Mouse (Mus musculus): Measurements from ENCODE around the gene Arhgef11. TPM values are rescaled to one million over a fixed set of nuclear protein-coding genes. Genes with fewer than 3 reads are reported as not detected.
"Not testable (repeated sequence)": the region's sequence is repeated elsewhere in the genome, so short reads cannot be mapped to it uniquely, and the experiment has no call there.

Arhgef11 gene
- total RNA-seq (2014; rRNA removed) (60.1 and 67.5 TPM in 2 replicates), polyA plus RNA-seq (2015; fragmentation: Nextera tagmentation; extraction: Ambion mirVana) (15.0 and 16.4 TPM in 2 replicates)

GRCm38 (mm10) chr3:87616957-87617810 lies at the start of gene Arhgef11:
Arhgef11 (plus strand) TSS chr3:87617559.
- under 1% methylated on average over 76 of the region's 101 CpGs for WGBS
- H3K4me1 ChIP-seq (ENCODE audit: insufficient read depth, low read length), result peaks cover 14% of the 10 kb centered on the region
- TF ChIP-seq CTCF (IDR thresholded peaks at IDR 0.05), result no peak
- peak within 1 kb of the TSS; percentile 86 for H3K4me3 ChIP-seq (ENCODE audit: low read depth, low read length)
- DNase-seq (ENCODE audit: low spot score) (peak; percentile 86), ATAC-seq (ENCODE audit: low FRiP score) (peak; percentile 92)
- no peaks in the 10 kb centered on the region for H3K27me3 ChIP-seq (ENCODE audit: insufficient read depth, low read length)
- peak within 1 kb of the TSS; percentile 89 for H3K9ac ChIP-seq (replicated peaks; ENCODE audit: low read length, poor library complexity, severe bottlenecking)
- no peaks in the 10 kb centered on the region for H3K9me3 ChIP-seq (ENCODE audit: low read length)
- peak within 1 kb of the TSS; percentile 86 for H3K27ac ChIP-seq (ENCODE audit: low read depth, low read length)
- no peaks in the 10 kb centered on the region for H3K36me3 ChIP-seq (ENCODE audit: insufficient read depth, low read length)
- peak within 1 kb of the TSS; percentile 95 for H3K4me2 ChIP-seq (ENCODE audit: low read depth, low read length, poor library complexity, severe bottlenecking)

GRCm38 (mm10) chr3:87568681-87569080 lies 48.7 kb upstream of the Arhgef11 start:
- ATAC-seq (ENCODE audit: low FRiP score), result no peak
- Histone ChIP-seq H3K4me2 (ENCODE audit: low read depth, low read length, poor library complexity, severe bottlenecking) (no peak overlapping the region), H3K27me3 (ENCODE audit: insufficient read depth, low read length) (no peaks in the 10 kb centered on the region), H3K27ac (ENCODE audit: low read depth, low read length) (no peak overlapping the region), H3K36me3 (ENCODE audit: insufficient read depth, low read length) (no peaks in the 10 kb centered on the region), H3K4me3 (ENCODE audit: low read depth, low read length) (no peak overlapping the region), H3K9me3 (ENCODE audit: low read length) (no peaks in the 10 kb centered on the region), H3K4me1 (ENCODE audit: insufficient read depth, low read length) (peaks cover 4% of the 10 kb centered on the region; the same call in 1 of the 2 replicates), H3K9ac (replicated peaks; ENCODE audit: low read length, poor library complexity, severe bottlenecking) (no peak overlapping the region)
- WGBS, result 96% methylated on average over 5 of the region's 5 CpGs
- no peak for DNase-seq (ENCODE audit: low spot score)
- TF ChIP-seq CTCF (IDR thresholded peaks at IDR 0.05), result no peak

GRCm38 (mm10) chr3:87575766-87576165 lies 41.6 kb upstream of the Arhgef11 start:
- H3K9me3 ChIP-seq (ENCODE audit: low read length), result no peaks in the 10 kb centered on the region
- H3K4me2 ChIP-seq (ENCODE audit: low read depth, low read length, poor library complexity, severe bottlenecking), result no peak overlapping the region
- WGBS, result 32% methylated on average over 6 of the region's 6 CpGs
- H3K9ac ChIP-seq (replicated peaks; ENCODE audit: low read length, poor library complexity, severe bottlenecking), result no peak overlapping the region
- no peak overlapping the region for H3K27ac ChIP-seq (ENCODE audit: low read depth, low read length)
- H3K27me3 ChIP-seq (ENCODE audit: insufficient read depth, low read length), result no peaks in the 10 kb centered on the region
- ATAC-seq (ENCODE audit: low FRiP score) (no peak), DNase-seq (ENCODE audit: low spot score) (no peak)
- H3K4me3 ChIP-seq (ENCODE audit: low read depth, low read length), result no peak overlapping the region
- no peaks in the 10 kb centered on the region for H3K36me3 ChIP-seq (ENCODE audit: insufficient read depth, low read length)
- no peaks in the 10 kb centered on the region for H3K4me1 ChIP-seq (ENCODE audit: insufficient read depth, low read length)
- no peak for TF ChIP-seq CTCF (IDR thresholded peaks at IDR 0.05)

- no peak for TF ChIP-seq CTCF (IDR thresholded peaks at IDR 0.05)
- Histone ChIP-seq H3K4me1 (ENCODE audit: insufficient read depth, low read length) (no peaks in the 10 kb centered on the region), H3K27me3 (ENCODE audit: insufficient read depth, low read length) (no peaks in the 10 kb centered on the region), H3K36me3 (ENCODE audit: insufficient read depth, low read length) (no peaks in the 10 kb centered on the region), H3K4me2 (ENCODE audit: low read depth, low read length, poor library complexity, severe bottlenecking) (no peak overlapping the region), H3K4me3 (ENCODE audit: low read depth, low read length) (no peak overlapping the region), H3K27ac (ENCODE audit: low read depth, low read length) (no peak overlapping the region), H3K9ac (replicated peaks; ENCODE audit: low read length, poor library complexity, severe bottlenecking) (no peak overlapping the region), H3K9me3 (ENCODE audit: low read length) (no peaks in the 10 kb centered on the region)
- no peak for DNase-seq (ENCODE audit: low spot score)
- WGBS, result 89% methylated on average over 4 of the region's 4 CpGs
- ATAC-seq (ENCODE audit: low FRiP score), result no peak
Measured at GRCm38 (mm10) chr3:87582259-87582658, 35.1 kb upstream of the Arhgef11 start.

GRCm38 (mm10) chr3:87593793-87594192 lies 23.6 kb upstream of the Arhgef11 start:
- H3K27ac ChIP-seq (ENCODE audit: low read depth, low read length), result no peak overlapping the region
- H3K27me3 ChIP-seq (ENCODE audit: insufficient read depth, low read length), result no peaks in the 10 kb centered on the region
- no peak for TF ChIP-seq CTCF (IDR thresholded peaks at IDR 0.05)
- H3K4me2 ChIP-seq (ENCODE audit: low read depth, low read length, poor library complexity, severe bottlenecking), result no peak overlapping the region
- 74% methylated on average over 5 of the region's 5 CpGs for WGBS
- H3K4me1 ChIP-seq (ENCODE audit: insufficient read depth, low read length), result no peaks in the 10 kb centered on the region
- H3K4me3 ChIP-seq (ENCODE audit: low read depth, low read length), result no peak overlapping the region
- no peak for DNase-seq (ENCODE audit: low spot score)
- ATAC-seq (ENCODE audit: low FRiP score), result no peak
- no peak overlapping the region for H3K9ac ChIP-seq (replicated peaks; ENCODE audit: low read length, poor library complexity, severe bottlenecking)
- no peaks in the 10 kb centered on the region for H3K9me3 ChIP-seq (ENCODE audit: low read length)
- no peaks in the 10 kb centered on the region for H3K36me3 ChIP-seq (ENCODE audit: insufficient read depth, low read length)

GRCm38 (mm10) chr3:87595328-87595727 lies 22.0 kb upstream of the Arhgef11 start:
- DNase-seq (ENCODE audit: low spot score); H3K27ac ChIP-seq (ENCODE audit: low read depth, low read length); H3K4me2 ChIP-seq (ENCODE audit: low read depth, low read length, poor library complexity, severe bottlenecking); H3K36me3 ChIP-seq (ENCODE audit: insufficient read depth, low read length); H3K9ac ChIP-seq (replicated peaks; ENCODE audit: low read length, poor library complexity, severe bottlenecking); H3K4me3 ChIP-seq (ENCODE audit: low read depth, low read length); H3K4me1 ChIP-seq (ENCODE audit: insufficient read depth, low read length); H3K27me3 ChIP-seq (ENCODE audit: insufficient read depth, low read length); H3K9me3 ChIP-seq (ENCODE audit: low read length); ATAC-seq (ENCODE audit: low FRiP score): not testable (repeated sequence)
- WGBS, result 72% methylated on average over 4 of the region's 4 CpGs

GRCm38 (mm10) chr3:87601077-87601476 lies 16.3 kb upstream of the Arhgef11 start:
- not testable (repeated sequence) for H3K9ac ChIP-seq (replicated peaks; ENCODE audit: low read length, poor library complexity, severe bottlenecking); H3K27ac ChIP-seq (ENCODE audit: low read depth, low read length); H3K4me2 ChIP-seq (ENCODE audit: low read depth, low read length, poor library complexity, severe bottlenecking); H3K4me1 ChIP-seq (ENCODE audit: insufficient read depth, low read length); H3K27me3 ChIP-seq (ENCODE audit: insufficient read depth, low read length); H3K4me3 ChIP-seq (ENCODE audit: low read depth, low read length); H3K36me3 ChIP-seq (ENCODE audit: insufficient read depth, low read length); DNase-seq (ENCODE audit: low spot score); ATAC-seq (ENCODE audit: low FRiP score); H3K9me3 ChIP-seq (ENCODE audit: low read length)
- 95% methylated on average over 15 of the region's 15 CpGs for WGBS

Data from midbrain, postnatal 0 days (tissue).